Mouse (Mus musculus): Measurements from ENCODE around the gene Aldh3b3.

DNA sequence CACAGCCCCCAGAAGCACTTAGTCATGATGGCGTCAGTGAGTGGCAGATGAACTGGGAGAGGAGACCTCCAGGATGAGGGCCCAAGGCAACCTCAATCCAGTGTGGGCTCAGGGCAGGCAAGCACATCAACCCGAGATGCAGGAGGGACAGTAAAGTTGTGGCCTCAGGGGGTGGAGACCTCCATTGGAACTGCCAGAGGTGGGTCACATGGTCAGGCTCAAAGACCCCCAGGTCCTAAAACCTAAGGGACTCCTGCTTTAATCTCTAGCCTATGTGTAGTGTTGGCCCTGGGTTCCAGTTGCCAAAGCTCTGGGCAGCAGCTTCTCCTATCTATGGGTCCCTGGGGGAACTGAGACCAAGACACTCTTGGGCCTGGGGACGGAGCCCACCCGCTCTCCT lies 29.7 kb upstream of the Aldh3b3 start:
- TF ChIP-seq CTCF (IDR thresholded peaks at IDR 0.05; ENCODE audit: low read depth) (no peak), EP300 (IDR thresholded peaks at IDR 0.05; ENCODE audit: low read depth) (no peak)

Data from heart, postnatal 0 days (tissue).